Mouse (Mus musculus) lung, adult 2 months (tissue): ENCODE measurements around the gene Ube2a.
A peak's percentile ranks its signal among the peaks of the same experiment; 100 is the strongest.

ENCODE experiments used
- CTCF ChIP-seq: fragments of 200-500 bp; IDR thresholded peaks from 2 replicates; pipeline ENCODE4 v1.5.1; 2011; ENCODE audit warnings: mild to moderate bottlenecking, low read length, control low read depth; ENCODE audit not compliant: insufficient read depth
- POLR2A ChIP-seq: fragments of 200-500 bp; IDR thresholded peaks from 2 replicates; pipeline ENCODE4 v1.6.1; 2011; ENCODE audit warnings: low read depth, mild to moderate bottlenecking, control low read depth, low read length, borderline replicate concordance; ENCODE audit errors: extremely low read depth

GRCm38 (mm10) chrX:36833397-36834084 is 40.2 kb upstream of the Ube2a start:
- TF ChIP-seq POLR2A (no peak), CTCF (peak; percentile 35; the same call in 1 of the 2 replicates)
